Mouse (Mus musculus) stomach, embryonic 14.5 days (tissue): ENCODE data around the gene Olfr168. TPM values are rescaled to one million over a fixed set of nuclear protein-coding genes. Genes with fewer than 3 reads are reported as not detected.
"Not testable (repeated sequence)": the region's sequence is repeated elsewhere in the genome, so short reads cannot be mapped to it uniquely, and the experiment has no call there.

Experiments
- ATAC-seq: fragments of 200-750 bp; cut with Nextera tagmentation; 2 replicates; pipeline ENCODE4 v1.8.0; 2017; ENCODE audit warnings: low read depth, moderate TSS enrichment; ENCODE audit not compliant: insufficient number of reproducible peaks, insufficient read depth, low FRiP score
- H3K27ac ChIP-seq: fragments of 300-500 bp; sonication (generic); 2 replicates; pipeline ENCODE4 v1.5.1; 2014; ENCODE audit warnings: mild to moderate bottlenecking, low read length, moderate library complexity, mixed read lengths
- H3K27me3 ChIP-seq: fragments of 300-500 bp; sonication (generic); 2 replicates; pipeline ENCODE4 v1.6.1; 2014; ENCODE audit warnings: low read length, control low read depth, mixed read lengths; ENCODE audit not compliant: control insufficient read depth, insufficient read depth
- H3K36me3 ChIP-seq: fragments of 300-500 bp; sonication (generic); 2 replicates; pipeline ENCODE4 v1.6.1; 2014; ENCODE audit warnings: mild to moderate bottlenecking, control low read depth, low read length, moderate library complexity, mixed read lengths; ENCODE audit not compliant: control insufficient read depth, insufficient read depth
- H3K4me1 ChIP-seq: fragments of 300-500 bp; sonication (generic); 2 replicates; pipeline ENCODE4 v1.6.1; 2014; ENCODE audit warnings: low read length, control low read depth, mixed read lengths; ENCODE audit not compliant: control insufficient read depth, insufficient read depth
- H3K4me2 ChIP-seq: fragments of 300-500 bp; sonication (generic); replicated peaks from 2 replicates; pipeline ENCODE4 v1.6.1; 2014; ENCODE audit warnings: low read depth, low read length, control low read depth
- H3K4me3 ChIP-seq: fragments of 300-500 bp; sonication (generic); 2 replicates; pipeline ENCODE4 v1.5.1; 2014; ENCODE audit warnings: low read depth, low read length, control low read depth
- H3K9ac ChIP-seq: fragments of 300-500 bp; sonication (generic); replicated peaks from 2 replicates; pipeline ENCODE4 v1.6.1; 2014; ENCODE audit warnings: low read depth, mild to moderate bottlenecking, control low read depth, low read length, moderate library complexity, mixed read lengths
- H3K9me3 ChIP-seq: fragments of 300-500 bp; sonication (generic); 2 replicates; pipeline ENCODE4 v1.6.1; 2016; ENCODE audit warnings: low read depth, low read length, control low read depth; ENCODE audit not compliant: control insufficient read depth
- WGBS: fragments of 180-500 bp; shearing (Covaris S2); extraction: QIAGEN DNeasy Blood & Tissue Kit; methylation state at CpG from one replicate; pipeline ENCODE4 v1.1.7; 2014; 5-methylcytosine and 5-hydroxymethylcytosine counted together
- polyA plus RNA-seq: library from polyadenylated mRNA; unstranded; fragments of >200 nt; fragmentation: Nextera tagmentation; extraction: Ambion mirVana; gene quantifications from 2 replicates; pipeline ENCODE4 v1.2.1, GENCODE M21; 2014

Gene Olfr168
- not detected in 2 replicates for polyA plus RNA-seq

GRCm38 (mm10) chr16:19535455-19535854 lies at the start of gene Olfr168:
Olfr168 (minus strand) TSS chr16:19535555.
- Histone ChIP-seq H3K36me3 (no peaks in the 10 kb centered on the region), H3K4me1 (no peaks in the 10 kb centered on the region), H3K27ac (no peak within 1 kb of the TSS), H3K4me2 (no peak within 1 kb of the TSS), H3K9ac (no peak within 1 kb of the TSS), H3K4me3 (no peak within 1 kb of the TSS), H3K9me3 (no peaks in the 10 kb centered on the region), H3K27me3 (no peaks in the 10 kb centered on the region)
- no peak for ATAC-seq

- H3K27me3 ChIP-seq, H3K36me3 ChIP-seq, H3K4me1 ChIP-seq, H3K4me2 ChIP-seq, H3K4me3 ChIP-seq, H3K27ac ChIP-seq, H3K9ac ChIP-seq, ATAC-seq, H3K9me3 ChIP-seq: not testable (repeated sequence)
- 87% methylated on average over 2 of the region's 2 CpGs for WGBS
Observed at GRCm38 (mm10) chr16:19571709-19572108, 36.4 kb upstream of the Olfr168 start, which contains the start of gene Olfr169. Olfr169 (minus strand) TSS chr16:19571809.

- not testable (repeated sequence) for H3K9ac ChIP-seq, H3K27me3 ChIP-seq, H3K36me3 ChIP-seq, H3K9me3 ChIP-seq, H3K4me2 ChIP-seq, H3K4me1 ChIP-seq, H3K4me3 ChIP-seq, ATAC-seq, H3K27ac ChIP-seq
- 83% methylated on average over 7 of the region's 7 CpGs for WGBS
Observed at GRCm38 (mm10) chr16:19553429-19553828, 18.1 kb upstream of the Olfr168 start.

GRCm38 (mm10) chr16:19552246-19552645 lies 16.9 kb upstream of the Olfr168 start:
- whole genome bisulfite sequencing = 70% methylated on average over 3 of the region's 3 CpGs
- H3K27me3 ChIP-seq, H3K36me3 ChIP-seq, ATAC-seq, H3K4me2 ChIP-seq, H3K4me1 ChIP-seq, H3K9me3 ChIP-seq, H3K27ac ChIP-seq, H3K9ac ChIP-seq, H3K4me3 ChIP-seq: not testable (repeated sequence)

GRCm38 (mm10) chr16:19522166-19522565 lies 13.2 kb downstream of the Olfr168 start, which contains the start of gene Olfr167:
Olfr167 (minus strand) TSS chr16:19522266.
- H3K4me3 ChIP-seq = no peak within 1 kb of the TSS
- H3K4me1 ChIP-seq = no peaks in the 10 kb centered on the region
- H3K27me3 ChIP-seq = no peaks in the 10 kb centered on the region
- H3K9ac ChIP-seq = no peak within 1 kb of the TSS
- H3K27ac ChIP-seq = no peak within 1 kb of the TSS
- no peak for ATAC-seq
- no peaks in the 10 kb centered on the region for H3K36me3 ChIP-seq
- H3K4me2 ChIP-seq = no peak within 1 kb of the TSS
- no peaks in the 10 kb centered on the region for H3K9me3 ChIP-seq
- 74% methylated on average over 2 of the region's 2 CpGs for WGBS

- Histone ChIP-seq H3K9ac (no peak within 1 kb of the TSS), H3K27me3 (no peaks in the 10 kb centered on the region), H3K9me3 (no peaks in the 10 kb centered on the region), H3K4me1 (no peaks in the 10 kb centered on the region), H3K4me2 (no peak within 1 kb of the TSS), H3K36me3 (no peaks in the 10 kb centered on the region), H3K4me3 (no peak within 1 kb of the TSS), H3K27ac (no peak within 1 kb of the TSS)
- no peak for ATAC-seq
Observed at GRCm38 (mm10) chr16:19483394-19483793, 52.0 kb downstream of the Olfr168 start, which contains the start of gene Olfr166. Olfr166 (plus strand) TSS chr16:19483694.

Other genes starting within 250 kb of the Olfr168 start
- gene Olfr164, start 221.5 kb downstream of the Olfr168 start, polyA plus RNA-seq = not detected in 2 replicates
- gene Olfr165, start 112.4 kb downstream of the Olfr168 start, polyA plus RNA-seq = not detected in 2 replicates
- gene Olfr166, start 51.9 kb downstream of the Olfr168 start, polyA plus RNA-seq = not detected in 2 replicates
- not detected in 2 replicates for gene Olfr167, start 13.3 kb downstream of the Olfr168 start, polyA plus RNA-seq
- gene Olfr169, start 36.3 kb upstream of the Olfr168 start, polyA plus RNA-seq = not detected in 2 replicates
- not detected in 2 replicates for gene Olfr170, start 76.3 kb upstream of the Olfr168 start, polyA plus RNA-seq
- gene Olfr171, start 94.4 kb upstream of the Olfr168 start, polyA plus RNA-seq = not detected in 2 replicates
- not detected in 2 replicates for gene Lamp3, start 170.8 kb upstream of the Olfr168 start, polyA plus RNA-seq
- gene B3gnt5, start 224.7 kb upstream of the Olfr168 start, polyA plus RNA-seq = 24.3 TPM in 2 replicates